Mouse (Mus musculus): ENCODE data around the gene Dnah2.

DNA sequence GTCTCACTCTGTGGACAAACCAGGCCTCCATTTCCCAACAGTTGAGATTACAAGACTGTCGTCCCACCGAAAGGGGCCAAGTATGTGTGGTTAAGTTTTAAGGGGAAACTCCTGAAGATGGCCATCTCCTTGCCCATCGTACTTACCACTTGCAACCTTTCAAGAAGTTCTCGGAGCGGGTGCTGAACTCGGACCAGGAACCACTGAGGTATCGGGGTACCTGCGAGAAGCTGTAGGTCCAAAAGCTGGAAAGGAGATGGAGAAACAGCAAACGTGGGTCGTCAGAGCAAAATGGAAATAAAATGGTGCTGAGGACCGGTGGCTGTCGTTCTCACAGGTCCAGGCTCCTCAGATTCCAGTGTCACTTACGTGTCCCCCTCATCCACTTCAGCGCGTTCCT is 29.4 kb upstream of the Dnah2 start:
- TF ChIP-seq CTCF (IDR thresholded peaks at IDR 0.05; ENCODE audit: control insufficient read depth, insufficient read depth, insufficient read length): no peak
- no peak for TF ChIP-seq MYOG (IDR thresholded peaks at IDR 0.05; ENCODE audit: control insufficient read depth, extremely low read depth, insufficient read length)
- TF ChIP-seq MAX (IDR thresholded peaks at IDR 0.05): no peak
- TF ChIP-seq CEBPB (IDR thresholded peaks at IDR 0.05; ENCODE audit: low read depth): no peak

Data from C2C12 (cell line).